Mouse (Mus musculus) brain, embryonic 18.5 days (tissue): ENCODE results near the gene Orc6.

Experiments
- DNase-seq: peaks from one replicate; pipeline ENCODE4 v3.0.0-alpha.2; 2012; ENCODE audit warnings: low read depth, low spot score

The Orc6 gene

DNA sequence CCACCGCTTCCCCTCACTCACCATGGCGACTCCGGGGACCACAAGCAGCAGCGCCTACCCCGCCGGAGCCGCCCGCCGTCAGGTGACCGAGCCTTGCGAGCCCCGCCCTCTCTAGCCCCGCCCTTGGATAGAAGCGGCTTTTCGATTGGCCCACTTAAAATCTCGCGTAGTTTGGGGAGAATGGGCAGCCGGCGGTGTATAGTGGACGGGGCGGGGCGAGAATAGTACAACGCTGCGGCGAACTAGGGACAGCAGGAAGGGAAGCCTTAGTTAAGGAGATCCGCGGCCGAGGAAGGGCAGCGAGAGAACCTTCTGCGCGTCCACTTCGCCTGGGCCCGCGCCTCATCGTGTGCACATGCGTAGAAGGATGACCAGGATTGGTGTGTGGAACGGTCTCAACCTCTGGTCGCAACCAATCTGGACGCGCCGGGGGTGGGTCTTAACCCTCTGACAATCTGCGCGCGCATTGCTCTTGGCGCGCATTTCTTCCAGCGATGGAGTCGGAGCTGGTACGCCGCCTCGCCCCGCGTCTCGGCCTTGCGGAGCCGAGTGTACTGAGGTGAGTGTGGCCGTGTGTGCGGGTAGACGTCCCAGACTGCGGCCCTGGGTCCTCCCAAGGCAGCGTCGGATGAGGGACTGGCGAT is at the start of gene Orc6, which contains the start of gene Vps35:
TSS of gene Orc6 (plus strand) at position 199 of the 644 bp plus-strand sequence.
TSS of gene Vps35 (minus strand) at position 369 of the 644 bp plus-strand sequence.
- peak; percentile 94 for DNase-seq

GRCm38 (mm10) chr8:85286846-85287245 is 12.6 kb upstream of the Orc6 start:
- no peak for DNase-seq

DNA sequence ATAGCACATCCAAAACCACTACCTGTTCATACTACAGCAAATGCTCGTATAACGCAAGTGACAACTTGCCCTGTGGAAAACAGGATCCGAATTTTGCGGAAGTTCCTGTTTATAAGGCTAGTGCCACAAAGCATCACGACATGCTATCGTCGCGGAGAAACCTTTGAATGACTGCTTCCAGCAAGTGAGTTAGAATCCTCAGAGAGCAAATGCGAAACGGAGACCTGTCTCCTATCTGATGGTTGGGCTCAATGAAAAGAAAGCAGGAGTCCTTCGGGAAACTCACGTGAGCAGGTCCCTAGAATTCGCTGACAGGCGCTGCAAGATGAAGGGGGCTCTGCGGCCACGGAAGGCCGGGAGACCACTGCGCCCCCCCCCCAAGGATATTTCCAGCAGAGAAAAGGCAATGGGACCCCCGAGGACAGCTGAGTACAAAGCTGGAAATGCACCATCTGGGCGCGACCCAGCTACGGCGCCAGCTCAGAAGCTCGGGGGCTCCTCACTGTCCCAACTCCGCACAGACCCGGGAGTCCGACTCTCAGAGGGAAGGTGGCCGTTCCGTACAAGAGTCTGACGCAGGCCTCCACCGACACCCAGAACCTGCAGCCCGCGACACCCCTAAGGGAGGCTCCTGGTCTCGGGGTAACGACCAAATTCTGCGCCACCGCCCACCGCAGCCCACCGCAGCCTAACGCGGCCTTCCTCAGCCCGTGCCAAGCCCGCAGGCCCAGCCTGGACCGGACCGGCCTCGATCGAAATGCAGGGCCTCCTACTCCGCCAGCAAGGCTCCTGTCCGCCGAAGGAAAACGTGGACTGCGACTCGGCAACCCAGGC is 615 bp upstream of the Orc6 start:
- no peak for DNase-seq

- no peak for DNase-seq
These were observed 2.5 kb downstream of the Orc6 start for GRCm38 (mm10) chr8:85301941-85302340.

- no peak for DNase-seq
These were observed 3.5 kb downstream of the Orc6 start for GRCm38 (mm10) chr8:85302931-85303330.

- no peak for DNase-seq
These were observed 4.1 kb downstream of the Orc6 start for GRCm38 (mm10) chr8:85303531-85303930.

- no peak for DNase-seq
These were observed 9.1 kb downstream of the Orc6 start for GRCm38 (mm10) chr8:85308564-85308963.

GRCm38 (mm10) chr8:85311743-85312142 is 12.3 kb downstream of the Orc6 start:
- no peak for DNase-seq

DNA sequence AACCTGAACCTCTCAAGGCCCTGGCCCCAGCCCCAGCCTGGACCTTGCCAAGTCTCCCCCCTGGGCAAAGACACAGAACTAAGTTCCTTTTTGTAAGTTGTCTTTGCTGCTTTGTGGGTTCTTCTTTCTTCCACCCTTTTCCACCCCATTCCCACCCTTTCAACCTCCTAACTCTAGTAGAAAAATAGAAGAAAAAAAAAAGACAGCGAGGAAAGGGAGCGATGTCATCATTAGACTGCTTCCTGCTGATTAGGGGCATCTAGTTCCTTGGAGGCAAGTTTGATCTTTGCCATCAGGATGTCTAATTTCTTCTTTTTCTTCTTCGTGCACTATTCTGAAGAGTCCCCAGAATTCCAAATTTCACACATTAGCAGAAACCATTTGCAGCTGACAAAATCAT is 13.6 kb downstream of the Orc6 start:
- no peak for DNase-seq

DNA sequence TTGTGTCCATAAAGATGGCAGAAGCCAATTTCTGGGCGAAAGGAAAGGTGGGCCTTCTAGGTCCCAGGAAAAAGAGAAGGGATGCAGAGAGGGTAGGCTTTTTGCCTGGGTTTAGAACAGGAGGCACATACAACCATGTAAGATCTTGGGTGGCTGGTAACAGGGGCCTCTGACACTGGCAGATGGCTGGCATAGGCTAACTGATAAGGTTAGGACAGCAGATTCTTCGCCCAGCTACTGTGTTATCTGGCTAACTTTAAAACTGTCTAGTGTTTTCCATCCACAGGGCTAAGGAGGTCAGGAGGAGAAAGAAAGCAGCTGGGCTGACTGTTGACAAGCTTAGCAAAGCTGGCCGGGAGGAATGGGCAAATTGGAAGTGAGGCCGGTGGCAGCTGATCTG is 19.1 kb downstream of the Orc6 start:
- DNase-seq, result no peak

DNA sequence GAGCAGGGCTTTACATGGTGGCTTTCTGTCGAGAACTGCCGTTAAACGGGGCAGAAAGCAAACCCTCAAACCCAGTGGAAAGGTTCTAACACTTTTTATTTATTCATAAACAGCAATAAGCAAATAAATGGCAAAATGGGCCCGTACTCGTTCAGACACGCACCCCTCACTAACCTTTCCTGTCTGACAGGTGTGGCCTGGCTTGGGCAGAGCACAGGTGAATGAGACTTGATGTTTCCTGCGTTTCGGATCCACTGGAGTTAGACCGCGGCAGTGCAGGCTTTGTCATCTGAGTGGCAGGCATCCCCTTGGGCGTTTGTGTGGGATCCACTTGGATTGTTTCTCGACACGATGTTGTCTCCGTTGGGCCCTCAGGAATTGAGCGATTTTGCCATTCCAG is 22.5 kb downstream of the Orc6 start:
- no peak for DNase-seq

DNA sequence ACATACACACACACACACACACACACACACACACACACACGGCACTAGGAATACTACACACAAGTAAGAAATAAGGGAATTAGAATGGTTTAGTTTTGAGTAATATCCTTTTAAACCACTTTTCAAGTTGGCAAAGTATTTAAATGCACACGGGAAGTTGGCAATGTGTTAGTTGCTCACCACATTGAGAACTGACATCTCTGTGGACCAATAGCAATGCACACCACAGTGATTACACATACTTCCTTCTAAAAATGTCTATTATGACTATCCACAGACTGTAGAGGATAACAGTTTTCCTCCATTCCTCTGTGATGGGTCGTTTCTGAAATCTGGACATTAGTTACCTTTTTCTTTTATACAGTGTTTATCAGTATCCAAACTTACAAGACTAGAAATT is 23.7 kb downstream of the Orc6 start:
- no peak for DNase-seq

DNA sequence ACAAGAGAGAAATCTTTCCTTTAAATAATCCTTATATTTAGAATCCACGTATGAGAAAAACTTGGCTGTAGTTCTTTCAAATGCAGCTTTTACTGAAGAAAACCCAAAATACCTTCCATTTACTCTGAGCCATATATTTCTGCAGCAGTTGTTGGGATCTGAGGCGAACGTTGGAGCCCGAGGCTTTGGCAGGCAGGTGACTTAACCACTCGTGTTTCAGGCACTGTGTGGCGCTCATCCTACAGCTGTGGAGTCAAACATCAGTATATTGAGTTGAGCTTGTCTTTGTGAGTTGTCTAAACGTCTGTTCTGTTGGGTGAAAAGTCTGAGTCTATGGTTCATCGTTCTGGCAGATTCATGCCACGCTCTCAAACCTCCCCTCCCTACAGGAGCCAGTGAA is 27.6 kb downstream of the Orc6 start:
- DNase-seq, result no peak

DNA sequence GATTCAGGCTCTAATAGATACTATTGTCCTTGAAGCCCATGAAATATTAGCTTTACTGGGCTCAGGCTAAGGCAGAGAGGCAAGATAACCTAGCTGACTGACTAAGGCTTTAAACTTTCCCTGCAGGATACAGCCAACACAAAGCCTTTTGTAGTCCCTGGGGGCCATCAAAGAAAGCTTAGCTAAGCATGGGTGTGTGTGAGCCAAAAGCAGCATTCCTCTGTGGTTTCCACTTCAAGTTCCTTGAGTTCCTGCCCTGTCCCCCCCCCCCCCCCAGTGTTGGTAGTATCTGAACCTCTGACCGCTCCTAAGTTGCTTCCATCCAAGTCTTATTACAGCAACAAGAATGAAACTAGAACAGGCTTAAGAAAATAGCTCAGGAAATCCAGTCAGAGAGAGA is 30.1 kb downstream of the Orc6 start:
- no peak for DNase-seq

DNA sequence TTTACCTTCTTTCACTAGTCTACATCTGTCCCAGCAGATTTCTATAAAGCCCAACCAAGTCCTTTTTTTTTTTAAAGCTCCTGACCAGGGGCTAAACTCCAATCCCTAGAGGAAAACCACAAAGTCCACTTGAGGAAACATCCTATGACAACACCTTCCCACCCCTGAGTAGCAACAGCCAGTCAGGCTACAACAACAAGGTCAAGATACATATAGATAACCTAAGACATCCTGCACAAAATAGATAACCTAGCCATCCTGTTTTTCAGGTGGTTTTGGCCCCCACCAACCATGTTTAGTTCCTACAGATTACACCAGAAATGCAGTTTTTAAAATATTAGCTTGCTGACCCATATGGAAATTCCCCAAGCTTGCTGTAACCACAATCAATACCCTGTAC is 35.7 kb downstream of the Orc6 start:
- no peak for DNase-seq

GRCm38 (mm10) chr8:85336211-85336933 is 36.9 kb downstream of the Orc6 start:
- DNase-seq, result no peak

GRCm38 (mm10) chr8:85337681-85338080 is 38.2 kb downstream of the Orc6 start:
- DNase-seq, result no peak

DNA sequence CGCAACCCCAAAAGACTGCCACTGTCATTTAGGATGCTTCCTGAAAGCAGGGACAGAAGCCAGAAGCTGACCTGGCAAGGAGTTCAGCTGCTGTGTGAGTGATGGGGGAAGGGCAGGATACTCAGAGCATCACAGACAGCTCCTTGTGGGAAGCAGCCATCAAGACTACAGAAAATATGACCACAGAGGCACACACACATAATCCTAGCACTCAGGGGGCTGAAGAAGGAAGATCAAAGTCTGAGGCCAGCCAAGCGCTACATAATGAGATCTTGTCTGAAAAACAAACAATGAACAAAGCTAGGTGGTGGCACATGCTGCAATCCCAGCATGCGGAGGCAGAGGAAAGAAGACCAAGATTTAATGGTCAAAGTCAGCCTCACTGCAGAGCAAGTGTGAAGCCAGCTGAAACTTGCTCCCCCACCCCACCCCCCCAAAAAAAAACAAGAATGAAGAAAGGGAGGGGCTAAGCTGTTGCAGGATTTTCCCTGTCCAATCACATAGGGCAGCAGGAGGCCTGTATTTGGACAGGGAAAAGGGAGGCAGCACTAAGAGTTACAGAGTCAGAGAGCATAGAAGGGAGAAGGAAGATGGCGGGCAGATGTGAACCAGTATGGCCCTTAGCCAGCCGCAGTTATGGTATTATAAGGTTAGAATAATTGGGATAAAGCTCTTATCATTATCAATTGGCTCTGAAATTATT is 40.6 kb downstream of the Orc6 start:
- DNase-seq, result no peak

GRCm38 (mm10) chr8:85353287-85353686 is 53.9 kb downstream of the Orc6 start:
- no peak for DNase-seq
